Mouse (Mus musculus): ENCODE results near the gene Ube4a.
"Not testable (repeated sequence)": the region's sequence is repeated elsewhere in the genome, so short reads cannot be mapped to it uniquely, and the experiment has no call there.

The Ube4a gene

GRCm38 (mm10) chr9:44980242-44980641 is 14.8 kb upstream of the Ube4a start, which contains the start of gene Cd3g:
Gene Cd3g (minus strand): TSS chr9:44980431.
- DNase-seq, result no peak

DNA sequence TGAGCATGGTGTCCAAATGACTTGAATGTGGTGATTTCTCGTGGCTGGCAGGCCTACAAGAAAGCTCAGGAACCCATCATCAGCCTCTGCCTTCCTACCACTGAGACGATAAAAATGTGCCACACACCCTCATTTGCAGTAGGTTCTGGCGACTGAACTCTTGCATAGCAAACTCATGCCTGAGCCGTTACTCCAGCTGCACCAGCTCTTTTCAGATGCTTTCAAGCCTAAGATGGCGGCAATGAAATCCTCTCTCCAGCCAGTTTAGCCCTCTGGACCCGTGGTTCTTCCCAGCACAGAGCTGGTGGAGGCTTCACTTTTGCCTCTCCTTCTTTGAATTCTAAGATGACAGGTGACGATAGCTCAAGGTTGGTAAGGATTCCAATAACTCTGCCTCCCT is 14.4 kb upstream of the Ube4a start:
- DNase-seq, result no peak

DNA sequence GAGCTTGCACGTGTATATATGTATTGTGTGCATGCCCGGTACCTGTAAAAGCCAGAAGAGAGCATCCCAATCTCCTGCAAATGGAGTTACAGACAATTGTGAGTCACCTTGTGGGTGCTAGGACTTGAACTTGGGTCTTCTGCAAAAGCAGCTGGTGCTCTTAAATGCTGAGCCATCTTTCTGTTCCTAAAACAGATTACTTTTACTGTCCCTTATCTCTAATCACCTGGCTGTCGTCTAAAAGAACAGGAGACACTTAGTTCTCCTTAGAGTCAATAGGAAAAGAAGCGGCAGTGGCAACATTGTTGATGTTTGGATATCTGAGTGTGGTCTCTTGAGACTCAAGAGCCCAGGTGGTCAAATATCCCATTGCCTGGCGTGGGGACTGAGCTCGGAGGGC is 12.4 kb upstream of the Ube4a start:
- no peak for DNase-seq

- DNase-seq, result no peak
Observed at GRCm38 (mm10) chr9:44969450-44969849, 4.0 kb upstream of the Ube4a start.

- DNase-seq, result not testable (repeated sequence)
Observed at GRCm38 (mm10) chr9:44967763-44968162, 2.4 kb upstream of the Ube4a start.

GRCm38 (mm10) chr9:44966815-44967242 is 1.4 kb upstream of the Ube4a start:
- peak; percentile 89 to 91 for DNase-seq

GRCm38 (mm10) chr9:44965833-44966466 is 550 bp upstream of the Ube4a start:
- no peak for DNase-seq

- no peak for DNase-seq
Observed at GRCm38 (mm10) chr9:44954432-44954831, 11.0 kb downstream of the Ube4a start.

- peak; percentile 35 to 40 for DNase-seq
Observed at GRCm38 (mm10) chr9:44947836-44948235, 17.6 kb downstream of the Ube4a start.

- no peak for DNase-seq
Observed at GRCm38 (mm10) chr9:44946185-44946695, 19.2 kb downstream of the Ube4a start.

DNA sequence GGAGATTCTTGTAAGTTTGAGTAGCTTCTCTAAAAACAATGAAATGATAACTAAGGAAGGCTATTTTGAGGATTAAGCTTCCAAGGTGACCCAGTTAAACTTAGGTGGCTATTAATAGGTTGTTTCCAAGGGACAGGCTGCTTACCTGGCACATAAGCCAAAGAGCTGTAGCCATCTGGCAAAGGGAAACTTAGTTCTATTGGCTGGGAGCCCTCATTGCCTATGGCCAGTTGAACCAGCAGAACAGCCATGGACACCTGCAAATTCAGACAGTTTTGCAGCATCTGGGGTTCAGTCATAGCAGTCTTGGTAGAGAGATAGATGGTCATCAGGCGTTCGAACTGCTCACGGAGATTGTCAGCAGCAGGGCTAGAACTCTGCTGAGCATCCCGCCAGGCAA is 23.0 kb downstream of the Ube4a start:
- peak in 1 of 2 experiments; percentile 13 for DNase-seq

GRCm38 (mm10) chr9:44941756-44942155 is 23.6 kb downstream of the Ube4a start:
- no peak for DNase-seq

DNA sequence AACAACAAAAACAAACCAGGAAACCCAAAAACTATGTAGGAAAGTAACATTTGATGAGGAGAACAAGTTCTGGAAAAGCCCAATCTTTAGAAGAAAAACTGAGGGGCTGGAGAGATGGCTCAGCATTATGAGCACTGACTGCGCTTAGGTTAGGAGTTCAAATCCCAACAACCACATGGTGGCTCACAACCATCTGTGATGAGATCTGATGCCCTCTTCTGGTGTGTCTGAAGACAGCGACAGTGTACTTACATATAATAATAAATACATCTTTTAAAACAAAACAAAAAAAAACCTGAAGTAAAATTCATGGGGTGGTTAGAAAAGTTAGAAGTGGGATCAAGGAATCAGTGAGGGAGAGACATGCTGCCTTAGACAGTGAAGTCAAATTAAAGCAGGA is 43.9 kb downstream of the Ube4a start:
- no peak for DNase-seq

DNA sequence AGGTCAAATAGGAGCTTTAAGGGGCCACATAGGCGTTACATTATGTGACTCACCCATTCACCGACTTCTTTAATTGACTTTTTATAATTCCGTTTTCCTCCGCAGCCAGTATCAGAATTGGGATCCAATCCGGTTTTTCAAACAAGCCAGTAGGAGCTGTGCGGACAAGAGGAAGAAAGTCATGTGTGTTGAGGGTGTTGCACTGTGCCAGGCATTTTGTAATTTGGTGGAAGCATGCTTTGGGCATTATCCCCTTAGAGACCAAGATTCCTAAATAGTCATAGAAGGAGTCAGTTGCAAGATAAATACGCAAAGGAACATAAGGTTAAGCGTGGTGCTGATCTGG is 44.3 kb downstream of the Ube4a start:
- peak in 1 of 2 experiments; percentile 76 for DNase-seq

- DNase-seq, result peak; percentile 88 to 92
Observed at GRCm38 (mm10) chr9:44920374-44921122, 44.9 kb downstream of the Ube4a start, which contains the start of gene Atp5l. Gene Atp5l (minus strand): TSS chr9:44920742.

GRCm38 (mm10) chr9:44919606-44920005 is 45.8 kb downstream of the Ube4a start:
- no peak for DNase-seq

DNA sequence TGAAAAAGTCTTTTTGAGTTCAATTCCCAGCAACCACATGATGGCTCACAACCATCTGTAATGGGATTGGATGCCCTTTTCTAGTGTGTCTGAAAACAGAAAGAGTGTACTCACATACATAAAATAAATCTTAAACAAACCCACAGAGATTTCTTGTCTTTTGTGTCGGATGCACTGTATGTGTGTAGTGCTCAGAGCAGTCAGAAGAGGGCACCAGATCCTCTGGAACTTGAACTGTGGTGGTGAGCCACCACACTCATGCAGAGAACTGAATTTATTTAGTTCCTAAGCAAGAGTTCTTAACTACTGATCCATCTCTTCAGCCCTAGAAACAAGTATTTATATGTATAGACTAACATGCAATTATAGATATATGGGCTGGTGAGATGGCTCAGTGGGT is 49.2 kb downstream of the Ube4a start:
- peak; percentile 36 to 72 for DNase-seq

GRCm38 (mm10) chr9:44914706-44915105 is 50.7 kb downstream of the Ube4a start:
- DNase-seq, result no peak

- no peak for DNase-seq
Observed at GRCm38 (mm10) chr9:44911365-44911764, 54.0 kb downstream of the Ube4a start.

- no peak for DNase-seq
Observed at GRCm38 (mm10) chr9:44905620-44906019, 59.8 kb downstream of the Ube4a start.

DNA sequence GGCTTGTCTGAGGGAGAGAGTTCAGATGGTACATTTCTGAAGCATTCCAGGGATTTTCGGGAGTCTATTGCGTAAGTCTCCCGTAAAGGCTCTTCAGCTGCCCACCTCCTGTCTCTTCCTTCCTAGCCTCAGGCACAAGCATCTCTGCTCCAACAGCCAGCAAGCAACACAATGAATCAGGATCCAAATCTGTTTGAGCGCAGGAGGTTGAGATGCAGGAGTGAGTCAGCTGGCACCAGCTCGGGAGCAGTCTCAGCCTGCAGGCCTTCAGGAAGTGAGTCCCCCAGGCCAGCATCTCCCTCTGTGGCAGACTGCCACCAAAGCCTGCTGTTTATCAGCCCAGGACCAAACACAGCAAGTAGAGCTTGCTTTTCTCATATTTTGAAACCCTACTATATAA is 60.4 kb downstream of the Ube4a start:
- peak in 1 of 2 experiments; percentile 57 for DNase-seq

DNA sequence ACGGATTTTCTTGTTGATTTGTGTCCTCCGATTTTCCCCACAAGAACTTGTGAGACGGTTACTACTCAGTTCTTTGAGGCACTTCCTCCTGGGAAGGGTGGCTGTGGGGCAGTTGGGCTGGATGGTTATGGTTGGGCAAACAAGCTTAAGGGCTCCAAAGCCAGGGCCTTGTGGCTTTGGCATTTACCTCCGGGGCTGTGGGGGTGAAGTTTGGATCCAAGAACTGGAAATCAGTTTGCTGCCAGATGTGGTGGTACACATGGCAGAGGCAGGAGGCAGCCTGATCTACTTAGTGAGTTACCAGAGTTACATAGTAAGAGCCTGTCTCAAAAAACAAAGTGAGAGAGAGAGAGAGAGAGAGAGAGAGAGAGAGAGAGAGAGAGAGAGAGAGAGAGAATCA is 61.5 kb downstream of the Ube4a start:
- DNase-seq, result no peak

- DNase-seq, result peak in 1 of 2 experiments; percentile 64
Observed at GRCm38 (mm10) chr9:44900402-44900801, 65.0 kb downstream of the Ube4a start.

DNA sequence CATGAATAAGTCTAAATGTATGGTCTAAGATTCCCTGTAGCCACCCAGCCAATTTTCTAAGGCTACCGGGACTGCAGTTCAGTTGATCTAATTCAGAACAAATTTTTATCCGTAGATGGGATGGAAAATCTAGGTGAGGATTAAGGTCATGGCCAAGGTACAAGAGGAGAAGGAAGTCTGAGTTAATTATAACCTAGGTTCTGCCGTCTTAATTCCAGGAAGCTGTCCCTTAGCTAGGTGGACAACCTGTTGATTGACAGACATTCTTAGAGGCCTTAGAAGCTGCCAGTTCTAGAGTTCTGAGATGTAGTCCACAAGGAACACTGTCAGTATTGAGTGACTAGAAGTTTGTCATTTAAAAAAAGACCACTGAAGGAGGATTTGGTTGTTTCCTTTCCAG is 65.7 kb downstream of the Ube4a start:
- peak in 1 of 2 experiments; percentile 68 for DNase-seq
